Mouse (Mus musculus) kidney, embryonic 16.5 days (tissue): Measurements from ENCODE around the gene Helt. TPM values are rescaled to one million over a fixed set of nuclear protein-coding genes. Genes with fewer than 3 reads are reported as not detected.

ENCODE experiments used
- ATAC-seq: fragments of 200-750 bp; cut with Nextera tagmentation; 2 replicates; pipeline ENCODE4 v1.8.0; 2017; ENCODE audit warnings: moderate TSS enrichment; ENCODE audit not compliant: low FRiP score, low TSS enrichment
- H3K27ac ChIP-seq: fragments of 300-500 bp; sonication (generic); 2 replicates; pipeline ENCODE4 v1.5.1; 2014; ENCODE audit warnings: low read length
- H3K27me3 ChIP-seq: fragments of 300-500 bp; sonication (generic); 2 replicates; pipeline ENCODE4 v1.6.1; 2014; ENCODE audit warnings: low read length, control low read depth, mixed read lengths; ENCODE audit not compliant: insufficient read depth
- H3K36me3 ChIP-seq: fragments of 300-500 bp; sonication (generic); 2 replicates; pipeline ENCODE4 v1.6.1; 2014; ENCODE audit warnings: low read length, control low read depth, mixed read lengths; ENCODE audit not compliant: insufficient read depth
- H3K4me1 ChIP-seq: fragments of 300-500 bp; sonication (generic); 2 replicates; pipeline ENCODE4 v1.6.1; 2014; ENCODE audit warnings: low read length, control low read depth, mixed read lengths; ENCODE audit not compliant: insufficient read depth
- H3K4me2 ChIP-seq: fragments of 300-500 bp; sonication (generic); replicated peaks from 2 replicates; pipeline ENCODE4 v1.6.1; 2014; ENCODE audit warnings: low read depth, low read length
- H3K4me3 ChIP-seq: fragments of 300-500 bp; sonication (generic); 2 replicates; pipeline ENCODE4 v1.5.1; 2014; ENCODE audit warnings: mild to moderate bottlenecking, low read length
- H3K9ac ChIP-seq: fragments of 300-500 bp; sonication (generic); replicated peaks from 2 replicates; pipeline ENCODE4 v1.6.1; 2014; ENCODE audit warnings: low read length
- H3K9me3 ChIP-seq: fragments of 300-500 bp; sonication (generic); 2 replicates; pipeline ENCODE4 v1.6.1; 2016; ENCODE audit warnings: low read length, control low read depth
- WGBS: fragments of 180-500 bp; shearing (Covaris S2); extraction: QIAGEN DNeasy Blood & Tissue Kit; methylation state at CpG from one replicate; pipeline ENCODE4 v1.1.7; 2014; 5-methylcytosine and 5-hydroxymethylcytosine counted together
- polyA plus RNA-seq: library from polyadenylated mRNA; unstranded; fragments of >200 nt; fragmentation: Nextera tagmentation; extraction: Ambion mirVana; gene quantifications from 2 replicates; pipeline ENCODE4 v1.2.1, GENCODE M21; 2015

The Helt gene
- polyA plus RNA-seq, 1 experiment from 2014 or later, result not detected

- Histone ChIP-seq H3K4me2 (no peak overlapping the region), H3K4me3 (no peak overlapping the region), H3K9ac (no peak overlapping the region), H3K27ac (no peak overlapping the region), H3K27me3 (0 out of 2 replicates have a peak, but pooled peaks cover 2% of the 10 kb centered on the region), H3K4me1 (no peaks in the 10 kb centered on the region), H3K36me3 (no peaks in the 10 kb centered on the region), H3K9me3 (no peaks in the 10 kb centered on the region)
- WGBS, result 6% methylated on average over 9 of the region's 9 CpGs
- ATAC-seq, result 0 out of 2 replicates have a peak, but pooled peaks have one; percentile 15
Observed at GRCm38 (mm10) chr8:46305733-46306349, 11.4 kb upstream of the Helt start.

- H3K9ac ChIP-seq, result no peak overlapping the region
- H3K36me3 ChIP-seq, result no peaks in the 10 kb centered on the region
- no peak for ATAC-seq
- no peak overlapping the region for H3K27ac ChIP-seq
- no peaks in the 10 kb centered on the region for H3K4me1 ChIP-seq
- H3K4me3 ChIP-seq, result no peak overlapping the region
- no peaks in the 10 kb centered on the region for H3K9me3 ChIP-seq
- WGBS, result 92% methylated on average over 9 of the region's 9 CpGs
- H3K27me3 ChIP-seq, result peaks cover 14% of the 10 kb centered on the region
- no peak overlapping the region for H3K4me2 ChIP-seq
Observed at GRCm38 (mm10) chr8:46302121-46302520, 7.7 kb upstream of the Helt start.

- no peak overlapping the region for H3K27ac ChIP-seq
- H3K36me3 ChIP-seq, result no peaks in the 10 kb centered on the region
- ATAC-seq, result no peak
- no peak overlapping the region for H3K4me2 ChIP-seq
- no peaks in the 10 kb centered on the region for H3K9me3 ChIP-seq
- WGBS, result 39% methylated on average over 7 of the region's 7 CpGs
- 0 out of 2 replicates have a peak, but pooled peaks cover 5% of the 10 kb centered on the region for H3K4me1 ChIP-seq
- no peak overlapping the region for H3K4me3 ChIP-seq
- H3K9ac ChIP-seq, result no peak overlapping the region
- H3K27me3 ChIP-seq, result peaks cover 44% of the 10 kb centered on the region
Observed at GRCm38 (mm10) chr8:46298847-46299246, 4.4 kb upstream of the Helt start.

- H3K4me3 ChIP-seq, result no peak overlapping the region
Observed at GRCm38 (mm10) chr8:46296551-46296950, 2.1 kb upstream of the Helt start.

GRCm38 (mm10) chr8:46295951-46296350 lies 1.5 kb upstream of the Helt start:
- H3K4me1 ChIP-seq, result 0 out of 2 replicates have a peak, but pooled peaks cover 5% of the 10 kb centered on the region
- H3K9ac ChIP-seq, result no peak overlapping the region
- no peak for ATAC-seq
- no peaks in the 10 kb centered on the region for H3K36me3 ChIP-seq
- H3K4me2 ChIP-seq, result no peak overlapping the region
- 2% methylated on average over 8 of the region's 8 CpGs for WGBS
- no peak overlapping the region for H3K27ac ChIP-seq
- H3K27me3 ChIP-seq, result peaks cover 73% of the 10 kb centered on the region
- H3K4me3 ChIP-seq, result no peak overlapping the region
- H3K9me3 ChIP-seq, result no peaks in the 10 kb centered on the region

More at GRCm38 (mm10) chr8:46296551-46296950, 2.1 kb upstream of the Helt start:
- H3K27me3 ChIP-seq, result peaks cover 67% of the 10 kb centered on the region
- H3K4me1 ChIP-seq, result 0 out of 2 replicates have a peak, but pooled peaks cover 5% of the 10 kb centered on the region
- no peak overlapping the region for H3K4me2 ChIP-seq
- no peak overlapping the region for H3K9ac ChIP-seq
- 1% methylated on average over 11 of the region's 11 CpGs for WGBS
- no peak for ATAC-seq
- H3K27ac ChIP-seq, result no peak overlapping the region
- H3K9me3 ChIP-seq, result no peaks in the 10 kb centered on the region
- no peaks in the 10 kb centered on the region for H3K36me3 ChIP-seq

GRCm38 (mm10) chr8:46295101-46295534 lies 647 bp upstream of the Helt start:
- Histone ChIP-seq H3K9me3 (no peaks in the 10 kb centered on the region), H3K9ac (no peak overlapping the region), H3K27ac (no peak overlapping the region), H3K27me3 (peaks cover 81% of the 10 kb centered on the region), H3K4me3 (no peak overlapping the region), H3K4me2 (no peak overlapping the region), H3K4me1 (0 out of 2 replicates have a peak, but pooled peaks cover 5% of the 10 kb centered on the region), H3K36me3 (no peaks in the 10 kb centered on the region)
- WGBS, result under 1% methylated on average over 14 of the region's 14 CpGs
- no peak for ATAC-seq

- Histone ChIP-seq H3K27me3 (peaks cover 94% of the 10 kb centered on the region), H3K4me2 (no peak overlapping the region), H3K9me3 (no peaks in the 10 kb centered on the region), H3K4me1 (0 out of 2 replicates have a peak, but pooled peaks cover 5% of the 10 kb centered on the region), H3K36me3 (no peaks in the 10 kb centered on the region), H3K4me3 (no peak overlapping the region; the same call in 1 of the 2 replicates), H3K9ac (no peak overlapping the region), H3K27ac (no peak overlapping the region)
- ATAC-seq, result no peak
- WGBS, result under 1% methylated on average over 16 of the region's 16 CpGs
Observed at GRCm38 (mm10) chr8:46293741-46294151, 725 bp downstream of the Helt start.

- H3K4me3 ChIP-seq, result no peak overlapping the region
- H3K4me2 ChIP-seq, result no peak overlapping the region
- H3K36me3 ChIP-seq, result no peaks in the 10 kb centered on the region
- no peak overlapping the region for H3K9ac ChIP-seq
- 1% methylated on average over 14 of the region's 14 CpGs for WGBS
- H3K27me3 ChIP-seq, result peaks cover 99% of the 10 kb centered on the region
- no peaks in the 10 kb centered on the region for H3K9me3 ChIP-seq
- no peak overlapping the region for H3K27ac ChIP-seq
- no peak for ATAC-seq
- 0 out of 2 replicates have a peak, but pooled peaks cover 5% of the 10 kb centered on the region for H3K4me1 ChIP-seq
Observed at GRCm38 (mm10) chr8:46293201-46293600, 1.3 kb downstream of the Helt start.

- 2% methylated on average over 33 of the region's 33 CpGs for WGBS
- Histone ChIP-seq H3K36me3 (no peaks in the 10 kb centered on the region), H3K9me3 (no peaks in the 10 kb centered on the region), H3K27me3 (peaks cover 89% of the 10 kb centered on the region), H3K4me3 (no peak overlapping the region), H3K4me1 (0 out of 2 replicates have a peak, but pooled peaks cover 5% of the 10 kb centered on the region), H3K9ac (no peak overlapping the region), H3K27ac (no peak overlapping the region), H3K4me2 (no peak overlapping the region)
- ATAC-seq, result no peak
Observed at GRCm38 (mm10) chr8:46291931-46292675, 2.4 kb downstream of the Helt start.

GRCm38 (mm10) chr8:46289274-46289673 lies 5.2 kb downstream of the Helt start:
- WGBS, result 21% methylated on average over 11 of the region's 11 CpGs
- Histone ChIP-seq H3K27me3 (peaks cover 61% of the 10 kb centered on the region), H3K9ac (no peak overlapping the region), H3K9me3 (no peaks in the 10 kb centered on the region), H3K4me3 (no peak overlapping the region), H3K4me2 (no peak overlapping the region), H3K36me3 (no peaks in the 10 kb centered on the region), H3K4me1 (no peaks in the 10 kb centered on the region), H3K27ac (no peak overlapping the region)
- ATAC-seq, result no peak
